Mouse (Mus musculus) forebrain, embryonic 14.5 days (tissue): ENCODE data around the gene Sowahd. TPM values are rescaled to one million over a fixed set of nuclear protein-coding genes. Genes with fewer than 3 reads are reported as not detected.

Source experiments
- ATAC-seq: fragments of 200-750 bp; cut with Nextera tagmentation; 2 replicates; pipeline ENCODE4 v1.8.0; 2017; ENCODE audit warnings: mild to moderate bottlenecking, moderate library complexity
- DNase-seq: peaks from one replicate; pipeline ENCODE4 v3.0.0-alpha.2; 2015; ENCODE audit warnings: low spot score
- H3K27ac ChIP-seq: fragments of 300-500 bp; sonication (generic); 2 replicates; pipeline ENCODE4 v1.5.1; 2014; ENCODE audit warnings: low read depth, mild to moderate bottlenecking, control low read depth, low read length, moderate library complexity
- H3K27me3 ChIP-seq: fragments of 300-500 bp; sonication (generic); replicated peaks from 2 replicates; pipeline ENCODE4 v1.6.1; 2014; ENCODE audit warnings: low read length, control low read depth, mixed read lengths; ENCODE audit not compliant: control insufficient read depth, insufficient read depth
- H3K36me3 ChIP-seq: fragments of 300-500 bp; sonication (generic); 2 replicates; pipeline ENCODE4 v1.6.1; 2014; ENCODE audit warnings: low read length, control low read depth; ENCODE audit not compliant: control insufficient read depth, insufficient read depth
- H3K4me1 ChIP-seq: fragments of 300-500 bp; sonication (generic); 2 replicates; pipeline ENCODE4 v1.6.1; 2014; ENCODE audit warnings: antibody characterized with exemption, low read length, control low read depth; ENCODE audit not compliant: control insufficient read depth, insufficient read depth
- H3K4me2 ChIP-seq: fragments of 300-500 bp; sonication (generic); 2 replicates; pipeline ENCODE4 v1.6.1; 2014; ENCODE audit warnings: mild to moderate bottlenecking, control low read depth, low read length
- H3K4me3 ChIP-seq: fragments of 300-500 bp; sonication (generic); 2 replicates; pipeline ENCODE4 v1.5.1; 2014; ENCODE audit warnings: low read depth, low read length, control low read depth
- H3K9ac ChIP-seq: fragments of 300-500 bp; sonication (generic); 2 replicates; pipeline ENCODE4 v1.6.1; 2014; ENCODE audit warnings: mild to moderate bottlenecking, low read length, control low read depth, moderate library complexity
- H3K9me3 ChIP-seq: fragments of 300-500 bp; sonication (generic); replicated peaks from 2 replicates; pipeline ENCODE4 v1.6.1; 2016; ENCODE audit warnings: low read length, control low read depth, mixed read lengths; ENCODE audit not compliant: control insufficient read depth
- WGBS: fragments of 180-500 bp; shearing (Covaris S2); extraction: QIAGEN DNeasy Blood & Tissue Kit; methylation state at CpG from one replicate; pipeline ENCODE4 v1.1.7; 2014; 5-methylcytosine and 5-hydroxymethylcytosine counted together
- polyA plus RNA-seq: library from polyadenylated mRNA; unstranded; fragments of >200 nt; fragmentation: Nextera tagmentation; extraction: Ambion mirVana; gene quantifications from 2 replicates; pipeline ENCODE4 v1.2.1, GENCODE M21; 2014

The Sowahd gene
- polyA plus RNA-seq, 1 experiment from 2014 or later: not detected

GRCm38 (mm10) chrX:37084318-37084926 lies 35.8 kb downstream of the Sowahd start:
- Histone ChIP-seq H3K4me1 (no peaks in the 10 kb centered on the region), H3K36me3 (peaks cover 15% of the 10 kb centered on the region), H3K4me3 (peak overlapping the region; percentile 51), H3K27ac (peak overlapping the region; percentile 79; the same call in 1 of the 2 replicates), H3K27me3 (no peaks in the 10 kb centered on the region), H3K4me2 (peak overlapping the region; percentile 66), H3K9me3 (no peaks in the 10 kb centered on the region), H3K9ac (peak overlapping the region; percentile 81)
- peak; percentile 25 for ATAC-seq
- 28% methylated on average over 19 of the region's 19 CpGs for WGBS
- peak; percentile 24 for DNase-seq

DNA sequence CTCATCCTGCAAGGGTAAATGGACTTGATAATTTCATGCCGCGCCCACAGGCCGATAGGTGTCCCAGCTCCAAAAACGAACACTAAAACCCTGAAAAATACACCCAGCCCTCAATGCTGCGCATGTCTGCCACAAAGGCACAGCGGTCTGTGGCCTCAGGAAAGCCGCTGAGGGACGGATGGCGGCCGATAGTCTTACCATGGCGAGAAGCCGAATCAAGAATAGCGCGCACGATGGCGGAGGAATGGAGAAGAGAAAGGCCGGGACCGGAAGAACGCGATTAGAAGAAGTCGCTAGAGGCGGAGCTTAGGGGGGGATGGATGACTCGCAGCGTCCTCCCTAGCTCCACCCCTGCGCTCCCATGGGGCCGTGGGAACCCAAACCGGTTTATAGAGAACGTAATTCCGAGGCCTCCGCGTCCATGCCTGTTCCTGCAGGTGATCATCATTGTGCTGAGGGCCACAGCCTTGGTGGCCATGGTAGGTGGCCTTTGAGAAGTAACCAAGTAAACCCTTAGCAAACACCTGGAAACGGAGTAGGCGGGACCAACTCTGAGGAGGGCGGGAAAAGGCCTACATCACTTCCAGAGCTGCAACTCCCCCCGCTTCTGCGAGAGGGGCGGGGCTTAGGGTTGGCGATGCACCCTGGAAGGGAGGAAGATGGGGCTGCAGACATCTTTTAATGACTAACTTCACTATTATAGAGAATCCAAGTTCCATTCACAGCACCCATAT lies 36.4 kb downstream of the Sowahd start, which contains the start of gene Rpl39:
Rpl39 (minus strand) TSS at position 476 of the 734 bp plus-strand sequence.
- Histone ChIP-seq H3K27me3 (no peaks in the 10 kb centered on the region), H3K4me2 (peak within 1 kb of the TSS; percentile 66), H3K9ac (peak within 1 kb of the TSS; percentile 81), H3K27ac (peak within 1 kb of the TSS; percentile 79; the same call in 1 of the 2 replicates), H3K36me3 (peaks cover 15% of the 10 kb centered on the region), H3K4me3 (peak within 1 kb of the TSS; percentile 51), H3K9me3 (no peaks in the 10 kb centered on the region), H3K4me1 (no peaks in the 10 kb centered on the region)
- peak; percentile 95 for ATAC-seq
- peak; percentile 94 for DNase-seq
- WGBS: 21% methylated on average over 38 of the region's 38 CpGs

- Histone ChIP-seq H3K27me3 (no peaks in the 10 kb centered on the region), H3K4me1 (no peaks in the 10 kb centered on the region), H3K4me3 (peak overlapping the region; percentile 51), H3K27ac (peak overlapping the region; percentile 79; the same call in 1 of the 2 replicates), H3K9me3 (no peaks in the 10 kb centered on the region), H3K4me2 (peak overlapping the region; percentile 66), H3K9ac (no peak overlapping the region; the same call in 1 of the 2 replicates), H3K36me3 (peaks cover 15% of the 10 kb centered on the region)
- peak; percentile 59; the same call in 1 of the 2 replicates for ATAC-seq
- DNase-seq: no peak
- WGBS: 39% methylated on average over 9 of the region's 9 CpGs
These were observed 37.0 kb downstream of the Sowahd start for GRCm38 (mm10) chrX:37085665-37086064.

DNA sequence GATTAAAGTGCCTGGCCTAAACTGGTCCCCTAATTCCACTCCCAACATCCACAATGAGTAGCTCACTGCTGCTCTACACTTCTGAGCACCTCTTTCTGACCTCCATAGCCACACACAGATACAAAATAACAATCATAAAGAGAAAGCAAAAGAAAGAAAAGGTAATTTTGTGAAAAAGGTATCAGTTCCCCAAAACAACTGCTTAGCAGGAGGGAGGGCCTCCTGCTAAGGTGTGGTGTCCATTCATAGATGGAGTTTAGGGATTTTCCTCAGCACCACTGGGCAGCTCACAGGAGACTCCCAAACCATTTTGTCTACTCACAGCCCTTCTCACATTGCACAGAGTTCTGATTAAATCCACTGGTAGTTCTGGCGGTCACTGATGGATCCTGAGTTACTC lies 40.1 kb downstream of the Sowahd start:
- Histone ChIP-seq H3K27ac (no peak overlapping the region), H3K4me1 (no peaks in the 10 kb centered on the region), H3K27me3 (no peaks in the 10 kb centered on the region), H3K4me3 (no peak overlapping the region), H3K9ac (no peak overlapping the region), H3K36me3 (peaks cover 3% of the 10 kb centered on the region; the same call in 1 of the 2 replicates), H3K9me3 (no peaks in the 10 kb centered on the region), H3K4me2 (no peak overlapping the region)
- 83% methylated on average over 1 of the region's 1 CpGs for WGBS
- ATAC-seq (no peak), DNase-seq (no peak)

DNA sequence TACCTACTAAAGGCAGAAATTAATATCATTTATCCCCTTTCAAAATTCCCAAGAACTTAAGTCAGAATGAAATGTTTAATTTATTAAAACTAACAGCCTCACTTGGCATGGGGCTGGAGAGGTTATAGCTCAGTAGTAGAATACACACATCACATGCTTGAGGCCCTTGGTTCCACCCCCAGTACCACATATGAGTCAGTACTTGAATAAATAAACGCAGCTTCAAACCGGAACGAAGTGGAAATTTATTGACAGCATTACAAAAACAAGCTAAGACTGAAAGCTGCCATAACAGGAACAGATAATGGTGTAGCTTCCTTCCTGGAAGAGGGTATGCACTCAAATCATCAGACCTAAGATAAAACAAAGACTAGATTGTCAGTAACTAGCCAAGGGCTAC lies 42.8 kb downstream of the Sowahd start:
- Histone ChIP-seq H3K4me2 (no peak overlapping the region), H3K36me3 (peaks cover 14% of the 10 kb centered on the region; the same call in 1 of the 2 replicates), H3K9ac (no peak overlapping the region), H3K9me3 (no peaks in the 10 kb centered on the region), H3K4me3 (no peak overlapping the region), H3K27ac (no peak overlapping the region), H3K4me1 (no peaks in the 10 kb centered on the region), H3K27me3 (no peaks in the 10 kb centered on the region)
- 90% methylated on average over 3 of the region's 3 CpGs for WGBS
- DNase-seq: no peak
- no peak for ATAC-seq

DNA sequence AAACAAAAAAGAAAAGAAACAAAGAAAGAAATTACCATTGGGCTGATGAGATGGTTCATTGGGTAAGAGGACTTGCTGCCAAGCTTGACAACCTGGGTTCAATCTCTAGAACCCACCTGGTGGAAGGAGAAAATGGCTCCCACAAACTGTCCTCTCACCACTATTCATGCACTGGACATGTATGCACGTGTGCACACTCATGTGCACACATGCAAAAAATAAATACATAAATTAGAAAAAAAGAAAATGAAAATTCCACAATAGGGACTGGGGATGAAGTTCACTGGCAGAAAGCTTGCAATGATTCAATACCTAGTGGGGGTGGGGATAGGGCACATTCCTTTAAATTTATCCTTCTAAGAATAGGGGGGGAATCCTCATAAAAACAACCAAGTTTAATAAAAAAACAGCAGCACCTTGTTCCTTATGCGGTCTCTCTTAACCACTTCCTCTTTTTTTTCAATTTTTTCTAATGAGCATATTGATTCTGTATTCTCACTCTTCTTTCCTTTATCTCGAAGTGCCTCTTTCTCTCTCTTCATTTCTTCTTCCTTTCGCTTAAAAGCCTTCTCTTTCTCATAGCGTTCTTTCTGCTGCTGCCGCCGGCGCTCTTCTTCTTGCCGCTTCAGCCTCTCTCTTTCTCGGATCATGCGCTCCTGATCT lies 46.6 kb downstream of the Sowahd start:
- Histone ChIP-seq H3K36me3 (peaks cover 28% of the 10 kb centered on the region), H3K4me3 (no peak overlapping the region), H3K27me3 (no peaks in the 10 kb centered on the region), H3K4me2 (no peak overlapping the region), H3K9me3 (no peaks in the 10 kb centered on the region), H3K4me1 (no peaks in the 10 kb centered on the region), H3K9ac (no peak overlapping the region), H3K27ac (no peak overlapping the region)
- 92% methylated on average over 11 of the region's 11 CpGs for WGBS
- DNase-seq: no peak
- ATAC-seq: no peak

- H3K4me1 ChIP-seq: no peaks in the 10 kb centered on the region
- H3K9me3 ChIP-seq: no peaks in the 10 kb centered on the region
- H3K27ac ChIP-seq: no peak overlapping the region
- H3K4me3 ChIP-seq: no peak overlapping the region
- no peak overlapping the region for H3K4me2 ChIP-seq
- H3K9ac ChIP-seq: no peak overlapping the region
- peaks cover 30% of the 10 kb centered on the region for H3K36me3 ChIP-seq
- 94% methylated on average over 3 of the region's 3 CpGs for WGBS
- no peak for ATAC-seq
- no peaks in the 10 kb centered on the region for H3K27me3 ChIP-seq
- no peak for DNase-seq
These were observed 50.0 kb downstream of the Sowahd start for GRCm38 (mm10) chrX:37098681-37099080.
